18 mouse cellular contexts compared by ENCODE assay signal in genomic region chr4:91116807-91117609, GRCm38 (mm10).
DNase-seq lines count a peak whose midpoint lies in the region; ATAC-seq lines count a peak whose summit lies in the region.
"Had no signal": no experiment of that assay in that cellular context is flagged by ENCODE, and none has a peak within 500 bp of the region (broad histone marks: within the 10 kb centered on the region; RNA-seq: fewer than 3 reads in every experiment).

No protein-coding gene starts in this region.

- no peak overlapping the region for H3K4me3 ChIP-seq in hindbrain, embryonic 12.5 days
- H3K4me3 ChIP-seq: embryonic facial prominence, embryonic 15.5 days; limb, embryonic 15.5 days; liver, embryonic 15.5 days; midbrain, embryonic 13.5 days; neural tube, embryonic 15.5 days had no signal

- WGBS in hindbrain, embryonic 12.5 days, result 81% methylated on average over 5 of the region's 5 CpGs

- H3K4me1 ChIP-seq in hindbrain, embryonic 12.5 days, result no peaks in the 10 kb centered on the region
- H3K4me1 ChIP-seq: embryonic facial prominence, embryonic 15.5 days; limb, embryonic 15.5 days; liver, embryonic 15.5 days had no signal

- no peaks in the 10 kb centered on the region for H3K27me3 ChIP-seq in hindbrain, embryonic 12.5 days
- H3K27me3 ChIP-seq: embryonic facial prominence, embryonic 15.5 days; limb, embryonic 15.5 days; liver, embryonic 15.5 days; midbrain, embryonic 13.5 days; neural tube, embryonic 15.5 days had no signal

- ATAC-seq in hindbrain, embryonic 12.5 days (ENCODE audit: low FRiP score), result no peak
- ATAC-seq in erythroblast, adult 5-6 weeks (replicated peaks; ENCODE audit: low FRiP score, poor library complexity, severe bottlenecking), result no peak
- ATAC-seq: midbrain, embryonic 13.5 days had no signal

- no peak overlapping the region for H3K9ac ChIP-seq in hindbrain, embryonic 12.5 days
- H3K9ac ChIP-seq: embryonic facial prominence, embryonic 15.5 days; limb, embryonic 15.5 days; liver, embryonic 15.5 days; midbrain, embryonic 13.5 days; neural tube, embryonic 15.5 days had no signal

- DNase-seq in heart, adult 11 months, result peak; percentile 40
- DNase-seq in heart, postnatal 4 days, result no peak
- DNase-seq in brain, adult 2 months (ENCODE audit: low read depth, low spot score), result peak; percentile 74
- DNase-seq in cerebellum, adult 18-20 months, result peak; percentile 29 to 46
- DNase-seq in cerebellum, postnatal 36 days, result peak; percentile 58 to 60
- DNase-seq: gastrocnemius, postnatal 14 days; kidney, adult 9 months; kidney, postnatal 4 days; right cerebral cortex, postnatal 14 days; spleen, adult 18-20 months; thymus, postnatal 25 days had no signal

- H3K27ac ChIP-seq in hindbrain, embryonic 12.5 days, result no peak overlapping the region
- H3K27ac ChIP-seq: embryonic facial prominence, embryonic 15.5 days; limb, embryonic 15.5 days; liver, embryonic 15.5 days; midbrain, embryonic 13.5 days; neural tube, embryonic 15.5 days had no signal

- no peaks in the 10 kb centered on the region for H3K9me3 ChIP-seq in hindbrain, embryonic 12.5 days (replicated peaks)
- H3K9me3 ChIP-seq: embryonic facial prominence, embryonic 15.5 days; limb, embryonic 15.5 days; liver, embryonic 15.5 days; midbrain, embryonic 13.5 days; neural tube, embryonic 15.5 days had no signal

- no peaks in the 10 kb centered on the region for H3K36me3 ChIP-seq in hindbrain, embryonic 12.5 days
- H3K36me3 ChIP-seq: embryonic facial prominence, embryonic 15.5 days; limb, embryonic 15.5 days; liver, embryonic 15.5 days; midbrain, embryonic 13.5 days; neural tube, embryonic 15.5 days had no signal

- no peak overlapping the region for H3K4me2 ChIP-seq in hindbrain, embryonic 12.5 days (replicated peaks)
- H3K4me2 ChIP-seq: embryonic facial prominence, embryonic 15.5 days; limb, embryonic 15.5 days; liver, embryonic 15.5 days; midbrain, embryonic 13.5 days; neural tube, embryonic 15.5 days had no signal
